Mouse (Mus musculus) embryonic facial prominence, embryonic 14.5 days (tissue): ENCODE data around the gene Abi3. TPM values are rescaled to one million over a fixed set of nuclear protein-coding genes. Genes with fewer than 3 reads are reported as not detected.
"Not testable (repeated sequence)": the region's sequence is repeated elsewhere in the genome, so short reads cannot be mapped to it uniquely, and the experiment has no call there.

Source experiments
- ATAC-seq: fragments of 200-750 bp; cut with Nextera tagmentation; 2 replicates; pipeline ENCODE4 v1.8.0; 2017; ENCODE audit warnings: low read depth, moderate number of reproducible peaks, moderate TSS enrichment
- DNase-seq: peaks from one replicate; pipeline ENCODE4 v3.0.0-alpha.2; 2015; ENCODE audit warnings: low spot score
- H3K27ac ChIP-seq: fragments of 300-500 bp; sonication (generic); replicated peaks from 2 replicates; pipeline ENCODE4 v1.5.1; 2014; ENCODE audit warnings: low read depth, mild to moderate bottlenecking, low read length, moderate library complexity
- H3K27me3 ChIP-seq: fragments of 300-500 bp; sonication (generic); replicated peaks from 2 replicates; pipeline ENCODE4 v1.6.1; 2014; ENCODE audit warnings: low read length; ENCODE audit not compliant: control insufficient read depth, insufficient read depth
- H3K36me3 ChIP-seq: fragments of 300-500 bp; sonication (generic); 2 replicates; pipeline ENCODE4 v1.6.1; 2014; ENCODE audit warnings: low read length, mixed read lengths; ENCODE audit not compliant: control insufficient read depth, insufficient read depth
- H3K4me1 ChIP-seq: fragments of 300-500 bp; sonication (generic); 2 replicates; pipeline ENCODE4 v1.6.1; 2014; ENCODE audit warnings: antibody characterized with exemption, low read length; ENCODE audit not compliant: control insufficient read depth, insufficient read depth
- H3K4me2 ChIP-seq: fragments of 300-500 bp; sonication (generic); 2 replicates; pipeline ENCODE4 v1.6.1; 2014; ENCODE audit warnings: low read depth, mild to moderate bottlenecking, low read length, moderate library complexity, mixed read lengths
- H3K4me3 ChIP-seq: fragments of 300-500 bp; sonication (generic); 2 replicates; pipeline ENCODE4 v1.5.1; 2014; ENCODE audit warnings: low read depth, mild to moderate bottlenecking, low read length
- H3K9ac ChIP-seq: fragments of 300-500 bp; sonication (generic); 2 replicates; pipeline ENCODE4 v1.6.1; 2014; ENCODE audit warnings: low read depth, mild to moderate bottlenecking, low read length, moderate library complexity, mixed read lengths
- H3K9me3 ChIP-seq: fragments of 300-500 bp; sonication (generic); 2 replicates; pipeline ENCODE4 v1.6.1; 2016; ENCODE audit warnings: low read length; ENCODE audit not compliant: control insufficient read depth
- WGBS: fragments of 180-500 bp; shearing (Covaris S2); extraction: QIAGEN DNeasy Blood & Tissue Kit; methylation state at CpG from one replicate; pipeline ENCODE4 v1.1.7; 2014; 5-methylcytosine and 5-hydroxymethylcytosine counted together
- polyA plus RNA-seq: library from polyadenylated mRNA; unstranded; fragments of >200 nt; fragmentation: Nextera tagmentation; extraction: Ambion mirVana; gene quantifications from 2 replicates; pipeline ENCODE4 v1.2.1, GENCODE M21; 2014

Gene Abi3
- polyA plus RNA-seq, result 3.9 and 5.1 TPM in 2 replicates

DNA sequence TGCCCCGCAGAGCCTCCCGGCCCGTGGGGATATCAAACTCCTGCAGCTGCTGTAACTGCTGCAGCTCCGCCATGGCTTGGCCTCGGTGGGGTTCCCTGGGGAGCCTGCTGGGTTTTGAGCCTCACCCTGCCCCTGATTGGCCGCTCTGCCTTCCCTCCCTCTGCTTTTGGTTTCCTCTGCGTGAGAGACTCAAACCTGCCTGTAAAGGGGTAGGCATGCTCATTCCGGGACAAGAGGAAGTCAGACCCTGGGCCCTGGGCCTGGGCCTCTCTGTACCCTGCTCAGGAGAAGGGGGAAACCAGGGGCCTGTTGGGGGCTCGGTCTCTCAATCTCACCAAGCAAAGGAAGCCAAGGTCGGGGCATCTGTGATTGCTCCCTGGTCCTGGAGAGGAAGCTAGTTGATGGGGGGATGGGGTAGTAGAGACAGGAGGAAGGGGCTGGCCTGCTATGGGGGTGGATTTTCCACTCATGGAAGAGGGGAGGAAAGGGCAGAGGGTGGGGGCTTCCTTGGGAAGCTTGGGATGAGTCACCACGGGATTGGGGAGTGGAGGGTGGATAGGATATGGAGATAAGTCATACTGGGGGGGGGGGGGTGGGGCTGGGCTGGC lies at the start of gene Abi3:
Gene Abi3 (minus strand): TSS at position 403 of the 608 bp plus-strand sequence.
- Histone ChIP-seq H3K4me1 (peaks cover 4% of the 10 kb centered on the region), H3K9ac (peak within 1 kb of the TSS; percentile 42; the same call in 1 of the 2 replicates), H3K27ac (peak within 1 kb of the TSS; percentile 17; the same call in 1 of the 2 replicates), H3K4me3 (peak within 1 kb of the TSS; percentile 19), H3K36me3 (no peaks in the 10 kb centered on the region), H3K4me2 (peak within 1 kb of the TSS; percentile 36), H3K9me3 (no peaks in the 10 kb centered on the region), H3K27me3 (no peaks in the 10 kb centered on the region)
- ATAC-seq (peak; percentile 45), DNase-seq (peak; percentile 59)
- 14% methylated on average over 11 of the region's 11 CpGs for WGBS

GRCm38 (mm10) chr11:95890462-95891051 lies 48.3 kb upstream of the Abi3 start:
- Histone ChIP-seq H3K27ac (no peak overlapping the region), H3K9ac (no peak overlapping the region), H3K36me3 (no peaks in the 10 kb centered on the region), H3K27me3 (no peaks in the 10 kb centered on the region), H3K4me2 (no peak overlapping the region), H3K9me3 (no peaks in the 10 kb centered on the region), H3K4me1 (no peaks in the 10 kb centered on the region), H3K4me3 (no peak overlapping the region)
- WGBS, result 74% methylated on average over 2 of the region's 2 CpGs
- ATAC-seq (no peak), DNase-seq (no peak)

- not testable (repeated sequence) for H3K27me3 ChIP-seq, H3K9ac ChIP-seq, H3K9me3 ChIP-seq, ATAC-seq, H3K27ac ChIP-seq, H3K36me3 ChIP-seq, H3K4me1 ChIP-seq, H3K4me2 ChIP-seq, H3K4me3 ChIP-seq, DNase-seq
- WGBS, result 74% methylated on average over 2 of the region's 2 CpGs
These were observed 37.6 kb upstream of the Abi3 start for GRCm38 (mm10) chr11:95879861-95880260.

DNA sequence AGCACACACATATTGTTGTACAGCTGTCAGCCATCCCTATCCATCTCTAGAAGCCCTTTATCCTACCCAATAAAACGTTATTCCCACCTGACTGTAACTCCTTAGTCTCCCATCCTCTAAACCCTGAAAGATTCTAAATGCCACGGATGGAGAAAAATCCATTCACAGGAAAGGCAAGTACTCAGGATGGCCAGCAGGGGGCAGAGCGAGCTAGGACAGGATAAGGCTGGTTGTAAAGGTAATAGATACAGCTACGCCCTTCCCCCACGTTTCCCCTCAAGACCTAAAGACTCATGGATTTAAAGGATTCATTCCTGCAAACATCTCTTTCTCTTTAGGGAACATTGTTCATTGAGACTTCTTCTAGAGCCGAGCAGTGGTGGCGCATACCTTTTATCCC lies 34.0 kb upstream of the Abi3 start:
- Histone ChIP-seq H3K36me3 (no peaks in the 10 kb centered on the region), H3K9me3 (no peaks in the 10 kb centered on the region), H3K4me1 (no peaks in the 10 kb centered on the region), H3K4me3 (no peak overlapping the region), H3K4me2 (0 out of 2 replicates have a peak overlapping the region, but pooled peaks have one; percentile 10), H3K9ac (no peak overlapping the region), H3K27ac (no peak overlapping the region), H3K27me3 (no peaks in the 10 kb centered on the region)
- DNase-seq (peak; percentile 70), ATAC-seq (no peak)
- 22% methylated on average over 7 of the region's 7 CpGs for WGBS

- no peak for ATAC-seq
- no peaks in the 10 kb centered on the region for H3K36me3 ChIP-seq
- WGBS, result 29% methylated on average over 9 of the region's 9 CpGs
These were observed 33.5 kb upstream of the Abi3 start for GRCm38 (mm10) chr11:95875804-95876203.

GRCm38 (mm10) chr11:95869918-95870470 lies 27.7 kb upstream of the Abi3 start:
- no peaks in the 10 kb centered on the region for H3K9me3 ChIP-seq
- H3K27ac ChIP-seq, result no peak overlapping the region
- no peak for ATAC-seq
- WGBS, result 60% methylated on average over 6 of the region's 6 CpGs
- no peaks in the 10 kb centered on the region for H3K4me1 ChIP-seq
- DNase-seq, result no peak
- H3K27me3 ChIP-seq, result no peaks in the 10 kb centered on the region
- H3K4me3 ChIP-seq, result no peak overlapping the region
- no peaks in the 10 kb centered on the region for H3K36me3 ChIP-seq
- no peak overlapping the region for H3K9ac ChIP-seq
- no peak overlapping the region for H3K4me2 ChIP-seq

More at GRCm38 (mm10) chr11:95875804-95876203, 33.5 kb upstream of the Abi3 start:
- no peak for DNase-seq
- Histone ChIP-seq H3K4me2 (0 out of 2 replicates have a peak overlapping the region, but pooled peaks have one; percentile 10), H3K4me3 (no peak overlapping the region), H3K4me1 (no peaks in the 10 kb centered on the region), H3K27ac (no peak overlapping the region), H3K27me3 (no peaks in the 10 kb centered on the region), H3K9me3 (no peaks in the 10 kb centered on the region), H3K9ac (no peak overlapping the region)

DNA sequence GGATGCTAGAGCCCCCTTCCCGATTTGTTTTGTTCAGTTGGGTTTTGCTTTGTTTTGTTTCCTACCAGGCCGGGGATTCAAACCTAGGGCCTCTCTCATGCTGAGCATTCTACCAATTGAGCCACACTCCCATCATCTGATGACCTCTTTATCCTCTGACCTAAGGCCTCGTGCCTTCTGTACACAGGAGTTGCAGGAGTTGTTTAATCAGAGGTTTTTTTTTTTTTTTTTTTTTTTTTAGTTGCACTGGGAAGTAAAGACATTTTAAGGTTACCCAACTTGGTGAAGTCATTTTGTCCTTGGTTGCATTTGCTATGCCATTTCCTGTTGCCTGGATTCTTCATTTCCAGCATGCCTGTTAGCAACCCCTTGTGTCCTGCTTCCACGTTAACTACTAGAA lies 27.2 kb upstream of the Abi3 start:
- WGBS, result 77% methylated on average over 4 of the region's 4 CpGs
- DNase-seq, result no peak
- no peak overlapping the region for H3K27ac ChIP-seq
- H3K4me1 ChIP-seq, result no peaks in the 10 kb centered on the region
- no peak overlapping the region for H3K4me3 ChIP-seq
- no peak overlapping the region for H3K4me2 ChIP-seq
- no peak for ATAC-seq
- no peaks in the 10 kb centered on the region for H3K27me3 ChIP-seq
- H3K36me3 ChIP-seq, result no peaks in the 10 kb centered on the region
- no peak overlapping the region for H3K9ac ChIP-seq
- H3K9me3 ChIP-seq, result no peaks in the 10 kb centered on the region

DNA sequence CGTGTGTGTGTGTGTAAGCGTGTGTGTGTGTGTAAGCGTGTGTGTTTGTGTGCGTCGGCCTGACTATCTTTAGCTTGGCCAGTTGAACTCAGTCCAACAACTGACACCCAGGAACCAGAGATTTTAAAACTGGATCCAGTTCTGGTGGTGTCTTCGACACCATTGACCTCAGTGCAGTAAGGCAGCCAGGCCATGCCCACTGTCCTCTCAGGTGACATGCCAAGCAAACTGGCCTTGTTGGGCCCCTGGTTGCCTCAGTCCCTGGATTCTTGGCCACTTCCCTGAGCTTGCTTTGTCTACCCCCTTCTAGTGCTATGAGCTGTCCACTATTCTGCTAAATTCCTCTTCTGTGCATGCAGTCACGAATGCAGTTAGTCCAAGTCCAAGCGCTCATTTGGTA lies 19.1 kb upstream of the Abi3 start:
- 96% methylated on average over 8 of the region's 8 CpGs for WGBS

More for the DNA sequence above, 19.1 kb upstream of the Abi3 start:
- H3K4me2 ChIP-seq, result no peak overlapping the region
- ATAC-seq (no peak), DNase-seq (no peak)
- no peak overlapping the region for H3K4me3 ChIP-seq
- H3K27ac ChIP-seq, result no peak overlapping the region
- no peak overlapping the region for H3K9ac ChIP-seq
- H3K9me3 ChIP-seq, result no peaks in the 10 kb centered on the region
- H3K36me3 ChIP-seq, result no peaks in the 10 kb centered on the region
- no peaks in the 10 kb centered on the region for H3K27me3 ChIP-seq
- H3K4me1 ChIP-seq, result peaks cover 6% of the 10 kb centered on the region
